Mouse (Mus musculus) liver, embryonic 15.5 days (tissue): Measurements from ENCODE around the gene Ffar4. TPM values are rescaled to one million over a fixed set of nuclear protein-coding genes. Genes with fewer than 3 reads are reported as not detected.

Source experiments
- ATAC-seq: fragments of 200-750 bp; cut with Nextera tagmentation; 2 replicates; pipeline ENCODE4 v1.8.0; 2017; ENCODE audit warnings: moderate number of reproducible peaks, mild to moderate bottlenecking, moderate library complexity; ENCODE audit not compliant: insufficient read depth
- H3K27ac ChIP-seq: fragments of 300-500 bp; sonication (generic); replicated peaks from 2 replicates; pipeline ENCODE4 v1.5.1; 2015; ENCODE audit warnings: mild to moderate bottlenecking, inconsistent platforms
- H3K27me3 ChIP-seq: fragments of 300-500 bp; sonication (generic); 2 replicates; pipeline ENCODE4 v1.6.1; 2015; ENCODE audit warnings: mild to moderate bottlenecking, inconsistent platforms
- H3K36me3 ChIP-seq: fragments of 300-500 bp; sonication (generic); replicated peaks from 2 replicates; pipeline ENCODE4 v1.6.1; 2015; ENCODE audit warnings: moderate library complexity, mild to moderate bottlenecking, inconsistent platforms
- H3K4me1 ChIP-seq: fragments of 300-500 bp; sonication (generic); replicated peaks from 2 replicates; pipeline ENCODE4 v1.6.1; 2015; ENCODE audit warnings: inconsistent platforms
- H3K4me2 ChIP-seq: fragments of 300-500 bp; sonication (generic); 2 replicates; pipeline ENCODE4 v1.6.1; 2015; ENCODE audit warnings: moderate library complexity, mild to moderate bottlenecking, inconsistent platforms
- H3K4me3 ChIP-seq: fragments of 300-500 bp; sonication (generic); replicated peaks from 2 replicates; pipeline ENCODE4 v1.5.1; 2015; ENCODE audit warnings: mild to moderate bottlenecking, inconsistent platforms
- H3K9ac ChIP-seq: fragments of 300-500 bp; sonication (generic); 2 replicates; pipeline ENCODE4 v1.6.1; 2015; ENCODE audit warnings: moderate library complexity, mild to moderate bottlenecking, inconsistent platforms
- H3K9me3 ChIP-seq: fragments of 300-500 bp; sonication (generic); replicated peaks from 2 replicates; pipeline ENCODE4 v1.6.1; 2016; ENCODE audit warnings: inconsistent platforms
- WGBS: fragments of 180-500 bp; shearing (Covaris S2); methylation state at CpG from one replicate; pipeline ENCODE4 v1.1.7; 2015; ENCODE audit warnings: mixed read lengths; ENCODE audit not compliant: insufficient replicate concordance; 5-methylcytosine and 5-hydroxymethylcytosine counted together
- polyA plus RNA-seq: library from polyadenylated mRNA; unstranded; fragments of >200 nt; fragmentation: Nextera tagmentation; extraction: Ambion mirVana; gene quantifications from 2 replicates; pipeline ENCODE4 v1.2.1, GENCODE M21; 2015

Gene Ffar4
- polyA plus RNA-seq, 1 experiment from 2014 or later = 0.20 TPM

DNA sequence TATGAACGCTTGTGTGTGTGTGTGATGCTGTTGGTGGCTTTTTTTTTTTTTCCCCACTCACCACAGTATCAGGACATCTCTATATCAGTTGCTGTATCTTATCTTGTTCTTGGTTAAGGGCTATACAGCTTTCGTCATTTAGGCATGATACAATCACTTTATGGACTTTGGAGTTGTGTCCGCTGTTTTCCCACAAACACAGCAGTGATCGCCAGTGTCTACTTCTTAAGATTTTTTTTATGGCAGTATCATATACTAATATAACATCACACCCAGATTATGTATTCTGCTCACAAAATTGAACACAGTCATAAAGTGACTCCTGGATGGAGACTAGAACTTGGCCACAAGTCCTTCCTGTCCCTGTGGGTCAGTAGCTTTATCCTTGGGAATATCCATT is 11.0 kb downstream of the Ffar4 start:
- no peak overlapping the region for H3K4me3 ChIP-seq
- no peaks in the 10 kb centered on the region; the same call in 1 of the 2 replicates for H3K27me3 ChIP-seq
- H3K9me3 ChIP-seq = no peaks in the 10 kb centered on the region
- no peak for ATAC-seq
- 70% methylated on average over 4 of the region's 4 CpGs for WGBS
- H3K4me2 ChIP-seq = no peak overlapping the region
- H3K9ac ChIP-seq = no peak overlapping the region
- no peak overlapping the region for H3K27ac ChIP-seq
- H3K4me1 ChIP-seq = no peaks in the 10 kb centered on the region
- no peaks in the 10 kb centered on the region for H3K36me3 ChIP-seq

DNA sequence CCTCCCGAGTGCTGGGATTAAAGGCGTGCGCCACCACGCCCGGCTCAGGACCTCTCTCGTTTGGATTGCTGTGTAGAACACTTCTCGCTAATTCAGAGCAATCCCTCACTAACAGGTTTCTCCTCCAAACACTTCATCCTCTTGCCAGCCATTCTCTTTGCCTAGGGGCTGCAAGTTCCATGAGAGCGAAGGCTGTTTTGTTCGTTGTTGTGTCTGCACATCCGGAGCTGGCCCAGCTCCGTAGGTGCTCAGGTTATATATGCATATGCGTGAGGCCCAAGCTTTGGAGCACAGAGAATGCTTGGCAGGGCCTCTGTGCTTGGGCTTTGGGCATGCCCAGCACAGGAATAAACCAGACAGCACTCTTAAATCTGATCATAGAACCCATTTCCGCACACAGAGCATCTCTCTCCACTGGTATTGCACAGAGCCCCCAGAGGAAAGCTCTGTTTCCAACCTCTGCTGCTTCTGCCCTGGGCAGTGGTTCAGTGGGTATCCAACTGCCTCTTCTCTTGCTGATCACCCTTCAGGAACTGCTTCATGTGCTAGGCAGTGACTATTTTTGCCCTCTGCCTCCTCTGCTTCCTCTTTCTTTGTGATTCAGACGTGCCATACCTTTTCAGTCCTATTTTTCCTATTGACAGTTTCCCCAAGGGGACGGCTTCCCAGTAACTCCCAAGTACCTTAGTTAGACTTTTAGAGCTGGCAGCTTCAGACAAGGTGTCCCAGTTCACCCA is 12.8 kb downstream of the Ffar4 start:
- WGBS = 72% methylated on average over 15 of the region's 15 CpGs
- no peaks in the 10 kb centered on the region; the same call in 1 of the 2 replicates for H3K27me3 ChIP-seq

DNA sequence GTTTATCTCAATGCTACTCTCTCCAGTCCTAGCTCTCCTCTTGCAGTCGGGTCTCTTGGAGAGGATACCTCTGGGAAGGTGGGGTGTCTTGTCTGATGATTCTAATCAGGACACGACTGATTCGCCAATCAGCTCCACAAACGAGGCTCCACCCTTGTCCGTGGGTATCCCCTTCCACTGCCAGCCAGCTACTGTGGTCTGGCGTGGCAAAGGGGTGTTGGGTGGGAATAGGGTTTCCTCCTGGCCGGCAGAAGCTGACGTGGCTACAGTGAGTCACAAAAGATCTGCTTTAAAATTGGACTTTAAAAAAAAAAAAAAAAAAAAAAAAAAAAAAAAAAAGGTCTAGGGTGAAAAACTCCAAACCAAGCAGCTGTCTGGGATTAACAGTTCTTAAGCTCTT is 14.2 kb downstream of the Ffar4 start:
- Histone ChIP-seq H3K36me3 (no peaks in the 10 kb centered on the region), H3K4me2 (no peak overlapping the region), H3K9me3 (no peaks in the 10 kb centered on the region), H3K27ac (no peak overlapping the region), H3K4me1 (no peaks in the 10 kb centered on the region), H3K9ac (no peak overlapping the region), H3K4me3 (no peak overlapping the region), H3K27me3 (no peaks in the 10 kb centered on the region)
- no peak for ATAC-seq
- 60% methylated on average over 8 of the region's 8 CpGs for WGBS

More for the DNA sequence above, 12.8 kb downstream of the Ffar4 start:
- no peaks in the 10 kb centered on the region for H3K36me3 ChIP-seq
- no peak overlapping the region for H3K9ac ChIP-seq
- no peaks in the 10 kb centered on the region for H3K9me3 ChIP-seq
- no peak for ATAC-seq
- no peak overlapping the region for H3K4me3 ChIP-seq
- H3K4me2 ChIP-seq = no peak overlapping the region
- H3K27ac ChIP-seq = no peak overlapping the region
- no peaks in the 10 kb centered on the region for H3K4me1 ChIP-seq

DNA sequence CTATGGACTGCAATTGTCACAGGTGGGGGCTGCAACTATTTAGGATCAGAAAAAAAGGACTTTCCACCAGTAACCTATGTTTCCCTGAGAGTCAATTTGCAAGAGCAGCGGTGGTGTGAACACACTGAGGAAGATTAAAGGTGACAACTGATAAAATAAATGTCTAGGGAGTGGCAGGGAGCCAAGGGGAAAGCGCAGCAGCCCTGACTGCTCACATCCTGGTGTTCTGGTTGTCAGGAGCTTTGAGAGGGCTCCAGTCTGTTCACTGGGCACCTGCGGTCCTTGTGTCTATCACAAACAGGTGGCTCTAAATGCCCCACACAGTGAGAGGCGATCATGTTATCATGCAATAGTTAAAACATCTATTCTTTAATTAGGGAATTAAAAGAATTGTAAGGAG is 15.7 kb downstream of the Ffar4 start:
- Histone ChIP-seq H3K27ac (no peak overlapping the region), H3K36me3 (no peaks in the 10 kb centered on the region), H3K4me3 (no peak overlapping the region), H3K4me2 (no peak overlapping the region), H3K27me3 (no peaks in the 10 kb centered on the region), H3K4me1 (no peaks in the 10 kb centered on the region), H3K9ac (no peak overlapping the region), H3K9me3 (no peaks in the 10 kb centered on the region)
- WGBS = 47% methylated on average over 4 of the region's 4 CpGs
- no peak for ATAC-seq

DNA sequence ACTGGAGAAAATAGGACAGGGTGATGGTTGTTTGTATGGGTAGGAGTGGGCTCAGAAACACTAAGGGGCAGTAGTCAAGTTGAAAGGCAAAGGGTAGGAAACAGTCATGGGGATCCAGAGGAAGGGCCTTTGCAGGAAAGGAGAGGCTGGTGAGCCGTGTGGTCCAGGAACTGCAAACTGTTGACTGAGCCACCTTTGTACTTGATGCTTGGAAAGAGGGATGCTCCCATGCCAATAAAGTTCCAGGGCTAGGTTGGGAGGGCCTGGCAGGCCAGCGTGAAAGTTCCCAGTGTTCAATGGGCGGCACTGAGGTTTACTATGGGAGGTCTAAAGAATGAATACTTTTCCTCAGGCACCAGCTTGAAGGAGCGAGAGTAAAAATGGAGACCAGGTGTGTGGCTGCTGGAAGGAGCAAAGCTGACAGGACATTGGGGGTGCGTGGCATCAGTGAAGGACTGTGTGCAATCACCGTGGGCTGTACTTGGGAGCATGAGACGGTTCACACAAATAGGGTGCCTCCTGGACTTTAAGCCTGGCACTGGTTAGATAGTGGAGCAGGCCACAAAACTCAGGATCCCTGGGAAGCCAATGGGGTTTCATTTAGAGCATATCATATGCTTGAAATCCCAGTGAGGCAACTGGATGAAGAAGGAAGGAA is 18.1 kb downstream of the Ffar4 start:
- no peak for ATAC-seq
- Histone ChIP-seq H3K4me1 (no peaks in the 10 kb centered on the region), H3K9me3 (no peaks in the 10 kb centered on the region), H3K4me2 (no peak overlapping the region), H3K9ac (no peak overlapping the region), H3K27me3 (no peaks in the 10 kb centered on the region), H3K27ac (no peak overlapping the region), H3K4me3 (no peak overlapping the region), H3K36me3 (no peaks in the 10 kb centered on the region)
- WGBS = 68% methylated on average over 7 of the region's 7 CpGs

DNA sequence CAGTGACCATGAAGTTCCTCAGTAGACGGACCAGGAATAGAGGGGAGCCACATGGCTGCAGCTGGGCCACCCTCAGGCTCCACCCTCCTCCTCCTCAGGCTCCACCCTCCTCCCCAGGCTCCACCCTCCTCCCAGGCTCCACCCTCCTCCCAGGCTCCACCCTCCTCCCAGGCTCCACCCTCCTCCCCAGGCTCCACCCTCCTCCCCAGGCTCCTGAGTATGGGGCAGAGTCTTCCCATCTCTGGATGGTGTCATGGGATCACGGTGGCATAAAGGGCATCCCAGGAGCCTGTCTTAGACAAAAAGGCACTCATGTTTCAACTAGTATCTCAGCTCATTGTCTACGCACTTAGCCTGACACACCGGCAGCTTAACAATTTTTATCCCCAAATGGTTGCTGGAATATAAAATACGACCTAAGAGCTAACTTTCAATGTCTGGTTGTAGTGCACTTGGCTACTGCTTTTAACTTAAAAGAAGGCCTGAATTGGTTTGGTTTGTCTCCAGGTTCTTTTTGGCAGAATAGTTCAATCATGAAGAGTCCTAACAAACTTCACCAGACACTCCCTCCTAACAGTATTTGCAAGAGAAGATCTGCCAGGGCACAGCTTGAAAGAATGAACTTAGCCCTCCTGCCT is 23.4 kb downstream of the Ffar4 start:
- 65% methylated on average over 5 of the region's 5 CpGs for WGBS
- no peak overlapping the region for H3K9ac ChIP-seq
- no peak overlapping the region for H3K4me2 ChIP-seq
- no peaks in the 10 kb centered on the region for H3K9me3 ChIP-seq
- H3K27ac ChIP-seq = no peak overlapping the region
- H3K4me3 ChIP-seq = no peak overlapping the region
- peaks cover 27% of the 10 kb centered on the region for H3K27me3 ChIP-seq
- no peaks in the 10 kb centered on the region for H3K36me3 ChIP-seq
- peak; percentile 10; the same call in 1 of the 2 replicates for ATAC-seq
- H3K4me1 ChIP-seq = no peaks in the 10 kb centered on the region

DNA sequence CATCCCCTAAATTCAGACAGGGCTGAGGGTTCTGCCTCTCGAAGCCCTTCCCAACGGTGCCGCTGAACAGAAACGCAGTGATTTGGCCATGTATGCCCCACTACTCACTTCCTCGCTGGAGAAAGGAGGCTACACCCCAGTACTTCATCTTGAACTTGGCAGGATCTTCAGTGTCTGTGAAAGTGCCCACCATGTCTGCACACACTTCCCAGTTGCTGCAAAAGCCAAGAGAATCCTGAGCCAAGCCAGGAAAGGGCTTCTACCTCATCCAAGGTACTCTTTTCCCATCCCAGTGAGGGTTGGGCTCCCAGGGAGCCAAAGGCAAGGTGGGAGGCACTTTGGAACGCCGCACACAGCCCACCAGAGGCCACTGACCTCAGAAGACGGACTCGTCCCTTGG is 27.1 kb downstream of the Ffar4 start:
- H3K9me3 ChIP-seq = no peaks in the 10 kb centered on the region
- H3K27ac ChIP-seq = peak overlapping the region; percentile 61
- peak overlapping the region; percentile 52; the same call in 1 of the 2 replicates for H3K4me2 ChIP-seq
- H3K4me1 ChIP-seq = peaks cover 3% of the 10 kb centered on the region; the same call in 1 of the 2 replicates
- WGBS = 15% methylated on average over 9 of the region's 9 CpGs
- no peaks in the 10 kb centered on the region for H3K36me3 ChIP-seq
- peak overlapping the region; percentile 52 for H3K4me3 ChIP-seq
- peaks cover 36% of the 10 kb centered on the region for H3K27me3 ChIP-seq
- H3K9ac ChIP-seq = peak overlapping the region; percentile 25; the same call in 1 of the 2 replicates
- no peak for ATAC-seq

DNA sequence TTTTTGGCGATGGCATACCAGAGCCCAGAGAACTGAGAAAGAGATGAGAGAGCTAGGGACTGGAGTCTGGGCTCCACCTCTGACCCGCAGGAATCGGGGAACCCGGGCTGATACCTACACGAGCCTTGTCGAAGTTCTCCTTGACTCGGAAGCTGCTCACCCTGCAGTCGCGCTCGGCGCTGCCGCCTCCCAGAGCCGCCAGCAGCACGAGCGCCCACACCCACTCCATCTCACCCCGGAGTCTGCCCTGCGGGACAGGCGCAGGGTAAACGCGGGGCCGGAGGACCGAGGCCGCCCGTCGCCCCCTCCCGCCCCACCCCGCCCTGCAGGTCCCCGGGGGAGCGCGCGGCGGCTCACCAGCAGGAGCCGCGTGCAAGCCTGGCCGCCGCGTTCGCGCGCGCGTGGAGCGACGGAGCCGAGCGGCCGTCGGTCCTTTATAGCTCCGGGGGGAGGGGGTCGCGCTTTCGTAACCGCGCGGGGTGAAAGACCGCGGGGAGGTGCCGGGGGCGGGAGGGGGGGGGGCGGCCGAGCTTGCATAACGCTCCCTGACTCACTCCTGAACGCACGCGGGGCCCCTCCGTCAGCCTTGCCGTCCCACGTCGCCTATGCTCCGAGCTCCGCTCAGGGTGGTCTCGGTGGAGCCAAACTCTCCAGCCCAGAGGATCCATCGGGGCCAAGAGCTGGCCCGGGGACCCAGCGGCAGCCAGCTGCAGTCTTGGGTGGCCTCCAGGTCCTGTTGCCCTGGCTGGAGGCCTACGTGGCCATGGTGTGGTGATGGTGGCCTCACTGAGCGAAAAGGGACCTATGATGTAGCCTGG is 27.7 kb downstream of the Ffar4 start:
- Histone ChIP-seq H3K27ac (peak overlapping the region; percentile 88), H3K4me2 (peak overlapping the region; percentile 52), H3K9ac (peak overlapping the region; percentile 25; the same call in 1 of the 2 replicates), H3K4me1 (peaks cover 3% of the 10 kb centered on the region; the same call in 1 of the 2 replicates), H3K36me3 (no peaks in the 10 kb centered on the region), H3K4me3 (peak overlapping the region; percentile 52), H3K27me3 (peaks cover 36% of the 10 kb centered on the region), H3K9me3 (no peaks in the 10 kb centered on the region)
- WGBS = 1% methylated on average over 73 of the region's 77 CpGs
- peak; percentile 67 for ATAC-seq

DNA sequence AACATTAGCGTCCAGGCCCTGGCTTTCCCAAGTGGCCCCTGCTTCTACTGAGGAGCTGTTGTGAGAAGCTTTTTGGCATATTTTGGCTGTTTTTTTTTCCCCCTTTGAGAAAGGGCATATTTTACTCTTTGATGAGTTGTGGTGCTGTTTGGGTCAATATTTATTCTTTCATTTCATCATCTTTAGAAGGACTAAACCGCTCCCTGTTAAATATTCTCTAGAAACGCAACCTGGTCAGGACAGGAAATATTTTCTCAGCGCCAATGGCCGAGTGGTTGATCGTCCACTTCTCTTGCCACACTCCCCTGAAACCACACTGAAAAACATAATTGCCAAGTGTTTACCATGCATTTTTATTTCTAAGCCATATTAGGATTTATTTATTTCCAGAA is 28.3 kb downstream of the Ffar4 start, which contains the start of gene Rbp4:
TSS of gene Rbp4 (minus strand) at position 63 of the 392 bp plus-strand sequence.
- no peaks in the 10 kb centered on the region for H3K36me3 ChIP-seq
- H3K9me3 ChIP-seq = no peaks in the 10 kb centered on the region
- peak within 1 kb of the TSS; percentile 25; the same call in 1 of the 2 replicates for H3K9ac ChIP-seq
- H3K4me1 ChIP-seq = peaks cover 3% of the 10 kb centered on the region; the same call in 1 of the 2 replicates
- H3K27me3 ChIP-seq = peaks cover 36% of the 10 kb centered on the region
- 42% methylated on average over 6 of the region's 6 CpGs for WGBS
- peak; percentile 29; the same call in 1 of the 2 replicates for ATAC-seq
- H3K4me2 ChIP-seq = peak within 1 kb of the TSS; percentile 52
- peak within 1 kb of the TSS; percentile 88 for H3K27ac ChIP-seq
- peak within 1 kb of the TSS; percentile 52 for H3K4me3 ChIP-seq

DNA sequence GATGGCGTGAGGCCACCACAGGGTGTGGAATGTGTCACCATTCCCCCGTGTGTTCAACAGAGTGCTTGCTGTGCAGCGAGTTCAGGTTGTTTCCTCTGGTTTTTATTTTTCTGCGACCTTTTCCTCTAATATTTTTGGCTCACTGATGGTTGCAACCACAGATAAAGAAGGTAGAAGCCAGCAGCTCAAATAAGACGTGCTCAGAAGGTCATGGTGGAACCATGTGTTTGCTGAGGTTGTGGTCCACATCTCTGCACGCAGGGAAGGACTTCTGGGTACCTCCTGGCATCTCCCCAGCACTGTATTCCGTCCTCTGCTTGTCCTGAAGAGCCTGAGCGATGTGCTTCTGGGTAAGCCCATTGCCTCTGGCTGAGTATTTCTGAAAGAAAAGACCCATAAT is 29.8 kb downstream of the Ffar4 start:
- whole genome bisulfite sequencing = 44% methylated on average over 8 of the region's 8 CpGs
- ATAC-seq = no peak
- no peak overlapping the region for H3K4me2 ChIP-seq
- H3K27me3 ChIP-seq = peaks cover 36% of the 10 kb centered on the region
- H3K27ac ChIP-seq = no peak overlapping the region
- peaks cover 3% of the 10 kb centered on the region; the same call in 1 of the 2 replicates for H3K4me1 ChIP-seq
- H3K4me3 ChIP-seq = no peak overlapping the region
- no peaks in the 10 kb centered on the region for H3K9me3 ChIP-seq
- H3K9ac ChIP-seq = no peak overlapping the region
- H3K36me3 ChIP-seq = no peaks in the 10 kb centered on the region
